Mouse (Mus musculus): Measurements from ENCODE around the gene Mrpl47. TPM values are rescaled to one million over a fixed set of nuclear protein-coding genes. Genes with fewer than 3 reads are reported as not detected.
"Not testable (repeated sequence)": the region's sequence is repeated elsewhere in the genome, so short reads cannot be mapped to it uniquely, and the experiment has no call there.

Mrpl47 gene
- polyA plus RNA-seq, 1 experiment from 2014 or later = 35.7 TPM

DNA sequence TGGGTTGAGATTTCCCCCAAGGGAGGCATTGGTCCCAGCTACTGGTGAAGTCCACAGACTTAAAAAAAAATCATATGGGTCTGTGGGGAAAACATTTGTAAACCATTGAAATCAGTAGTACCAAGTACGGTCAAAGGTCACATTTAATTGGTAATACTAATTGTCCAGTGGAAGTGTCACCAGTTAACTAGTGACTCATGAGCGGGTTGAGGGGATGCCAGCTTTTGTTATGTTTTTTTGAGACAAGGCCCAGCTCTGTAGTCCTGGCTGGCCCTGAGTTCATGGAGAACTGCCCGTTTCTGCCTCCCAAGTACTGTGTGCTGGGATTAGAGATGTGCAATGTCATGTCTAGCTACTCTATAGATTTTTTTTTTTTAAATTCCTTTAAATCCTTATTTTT, 23.7 kb downstream of the Mrpl47 start:
- 91% methylated on average over 3 of the region's 3 CpGs for WGBS
- no peak overlapping the region for H3K27ac ChIP-seq (ENCODE audit: low read depth, low read length)
- peaks cover 10% of the 10 kb centered on the region; the same call in 1 of the 2 replicates for H3K4me1 ChIP-seq (ENCODE audit: control insufficient read depth, insufficient read depth, low read length)
- no peak overlapping the region for H3K9ac ChIP-seq (ENCODE audit: low read depth, low read length)
- no peak for ATAC-seq (ENCODE audit: low FRiP score, low TSS enrichment)
- H3K36me3 ChIP-seq (ENCODE audit: control insufficient read depth, insufficient read depth, low read length) = peaks cover 71% of the 10 kb centered on the region
- no peak overlapping the region for H3K4me3 ChIP-seq (ENCODE audit: low read length)
- H3K27me3 ChIP-seq (ENCODE audit: control insufficient read depth, insufficient read depth, low read length) = no peaks in the 10 kb centered on the region
- H3K9me3 ChIP-seq (ENCODE audit: control insufficient read depth, low read length) = no peaks in the 10 kb centered on the region
- no peak overlapping the region for H3K4me2 ChIP-seq (replicated peaks; ENCODE audit: low read depth, low read length)

DNA sequence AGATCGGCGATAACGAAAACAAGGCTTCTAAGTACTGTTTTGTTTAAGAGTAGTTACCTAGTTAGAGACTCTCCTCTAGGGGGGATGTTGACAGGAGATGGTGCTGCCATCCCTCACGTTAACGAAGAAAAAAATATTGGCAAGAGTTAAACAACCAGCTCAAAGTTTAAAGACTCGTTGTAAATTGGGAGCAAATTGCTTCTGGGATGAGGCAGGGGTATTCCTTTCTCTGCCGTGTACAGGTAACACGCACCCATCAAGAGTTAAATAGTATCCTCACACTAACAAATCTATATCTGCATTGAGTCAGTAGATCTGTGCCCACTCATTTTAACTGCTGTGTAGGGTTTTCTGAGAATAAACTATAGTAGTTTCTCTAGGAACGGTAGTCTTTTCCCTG, 28.0 kb downstream of the Mrpl47 start:
- peaks cover 29% of the 10 kb centered on the region for H3K36me3 ChIP-seq (ENCODE audit: control insufficient read depth, insufficient read depth, low read length)
- H3K27ac ChIP-seq (ENCODE audit: low read depth, low read length) = peak overlapping the region; percentile 90
- H3K9me3 ChIP-seq (ENCODE audit: control insufficient read depth, low read length) = no peaks in the 10 kb centered on the region
- ATAC-seq (ENCODE audit: low FRiP score, low TSS enrichment) = no peak
- peak overlapping the region; percentile 83 for H3K9ac ChIP-seq (ENCODE audit: low read depth, low read length)
- H3K4me3 ChIP-seq (ENCODE audit: low read length) = peak overlapping the region; percentile 85
- H3K4me2 ChIP-seq (replicated peaks; ENCODE audit: low read depth, low read length) = peak overlapping the region; percentile 69
- 7% methylated on average over 9 of the region's 9 CpGs for WGBS
- peaks cover 10% of the 10 kb centered on the region; the same call in 1 of the 2 replicates for H3K4me1 ChIP-seq (ENCODE audit: control insufficient read depth, insufficient read depth, low read length)
- no peaks in the 10 kb centered on the region for H3K27me3 ChIP-seq (ENCODE audit: control insufficient read depth, insufficient read depth, low read length)

DNA sequence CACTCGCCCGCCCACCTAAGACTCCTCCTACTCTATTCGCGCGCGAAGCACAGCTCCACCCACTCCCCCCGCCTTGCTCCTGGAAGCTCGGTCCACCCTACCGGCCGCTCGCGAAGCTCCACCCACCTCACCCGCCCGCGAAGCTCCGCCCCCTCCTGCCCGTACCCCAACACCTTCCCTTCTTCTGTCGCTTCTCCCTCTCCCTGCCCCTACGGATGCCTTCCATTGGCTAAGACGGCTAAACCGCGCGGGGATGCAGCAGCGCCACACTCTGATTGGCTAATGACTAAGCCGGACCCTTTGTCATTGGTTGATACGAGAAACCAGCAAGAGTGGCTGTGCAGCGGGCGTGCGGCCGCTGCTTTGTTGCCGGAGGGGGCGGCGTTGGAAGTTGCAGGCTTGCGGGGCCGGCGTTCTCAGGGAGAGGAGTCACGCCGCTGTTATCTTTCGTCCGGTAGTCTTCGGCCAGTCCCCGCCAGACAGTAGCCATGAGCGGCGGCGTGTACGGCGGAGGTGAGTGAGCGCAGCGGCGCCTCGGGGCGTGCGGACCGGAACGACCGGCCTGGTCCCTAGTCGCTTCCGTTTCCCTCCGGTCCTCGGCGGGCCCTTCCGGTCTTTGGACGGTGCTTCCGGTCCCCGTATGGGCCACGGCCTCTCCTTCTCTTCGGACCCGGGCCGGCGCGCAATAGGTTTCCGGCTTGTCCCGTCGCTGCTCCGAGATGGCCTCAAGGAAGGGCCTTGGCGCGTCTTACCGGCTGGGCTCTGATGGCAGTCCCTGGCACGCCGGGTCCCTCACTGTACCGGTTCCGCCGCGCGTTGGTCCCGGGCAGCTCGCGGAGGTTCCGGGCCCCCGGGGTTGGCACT, 28.8 kb downstream of the Mrpl47 start:
- peaks cover 10% of the 10 kb centered on the region; the same call in 1 of the 2 replicates for H3K4me1 ChIP-seq (ENCODE audit: control insufficient read depth, insufficient read depth, low read length)
- peaks cover 21% of the 10 kb centered on the region for H3K36me3 ChIP-seq (ENCODE audit: control insufficient read depth, insufficient read depth, low read length)
- peak overlapping the region; percentile 83 for H3K9ac ChIP-seq (ENCODE audit: low read depth, low read length)
- no peaks in the 10 kb centered on the region for H3K9me3 ChIP-seq (ENCODE audit: control insufficient read depth, low read length)
- H3K27me3 ChIP-seq (ENCODE audit: control insufficient read depth, insufficient read depth, low read length) = no peaks in the 10 kb centered on the region
- H3K27ac ChIP-seq (ENCODE audit: low read depth, low read length) = peak overlapping the region; percentile 90
- peak; percentile 100 for ATAC-seq (ENCODE audit: low FRiP score, low TSS enrichment)
- WGBS = under 1% methylated on average over 82 of the region's 90 CpGs
- H3K4me2 ChIP-seq (replicated peaks; ENCODE audit: low read depth, low read length) = peak overlapping the region; percentile 69
- H3K4me3 ChIP-seq (ENCODE audit: low read length) = peak overlapping the region; percentile 85

DNA sequence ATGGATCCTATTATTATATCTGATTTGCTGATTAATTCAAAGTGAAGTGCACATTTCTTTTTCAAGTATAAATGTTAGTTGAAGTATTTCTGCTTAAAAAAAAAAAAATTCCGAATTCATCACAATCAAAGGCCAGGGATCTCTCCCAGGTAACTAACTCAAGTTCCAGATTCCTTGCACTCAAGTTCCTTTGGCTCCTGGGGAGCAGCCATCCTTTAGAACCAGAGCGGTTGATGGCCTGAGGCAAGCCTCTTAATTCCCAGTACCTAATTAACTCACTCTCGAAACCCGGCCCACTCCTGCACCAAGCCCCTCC, 29.4 kb downstream of the Mrpl47 start:
- Histone ChIP-seq H3K4me2 (replicated peaks; ENCODE audit: low read depth, low read length) (peak overlapping the region; percentile 40), H3K9me3 (ENCODE audit: control insufficient read depth, low read length) (no peaks in the 10 kb centered on the region), H3K27me3 (ENCODE audit: control insufficient read depth, insufficient read depth, low read length) (no peaks in the 10 kb centered on the region), H3K27ac (ENCODE audit: low read depth, low read length) (no peak overlapping the region), H3K4me1 (ENCODE audit: control insufficient read depth, insufficient read depth, low read length) (peaks cover 10% of the 10 kb centered on the region; the same call in 1 of the 2 replicates), H3K36me3 (ENCODE audit: control insufficient read depth, insufficient read depth, low read length) (peaks cover 15% of the 10 kb centered on the region), H3K4me3 (ENCODE audit: low read length) (peak overlapping the region; percentile 85), H3K9ac (ENCODE audit: low read depth, low read length) (no peak overlapping the region)
- ATAC-seq (ENCODE audit: low FRiP score, low TSS enrichment) = no peak
- 4% methylated on average over 4 of the region's 4 CpGs for WGBS

DNA sequence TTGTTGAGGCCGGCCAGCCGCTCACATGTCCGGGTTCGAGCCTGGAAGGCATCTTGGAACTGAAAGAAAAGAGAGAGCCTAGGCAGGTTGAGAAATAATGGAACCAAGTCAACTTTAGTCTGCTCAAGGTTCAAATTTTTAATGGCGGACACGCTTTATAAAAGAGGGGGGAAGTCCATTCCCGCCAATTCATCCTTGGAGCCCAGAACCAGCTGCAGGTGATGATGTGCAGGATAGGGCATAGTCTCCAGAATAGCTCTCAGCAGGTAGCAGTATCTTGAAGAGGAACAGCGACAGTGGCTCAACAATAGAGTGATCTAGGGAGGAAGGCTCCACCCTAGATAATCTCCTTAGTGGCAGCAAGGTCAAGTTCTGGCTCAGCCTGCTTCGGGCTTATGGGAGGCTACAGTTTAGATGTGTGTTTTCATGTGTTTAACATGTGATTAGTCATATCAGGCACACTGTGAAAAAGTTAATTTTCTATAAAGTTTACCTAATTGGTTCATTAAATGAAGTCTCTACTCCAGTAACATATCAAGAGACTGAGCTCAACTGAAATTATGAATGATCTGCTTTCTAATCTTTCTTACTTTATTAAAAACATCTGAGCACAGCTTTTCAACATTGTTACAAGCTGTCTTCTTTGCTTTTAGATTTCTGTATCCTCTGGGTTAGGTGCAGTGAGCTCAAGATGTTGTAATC, 31.6 kb downstream of the Mrpl47 start, which contains the start of gene Actl6a:
Gene Actl6a, plus strand, starts transcription at position 652 of the 702 bp plus-strand sequence.
- H3K9me3 ChIP-seq (ENCODE audit: control insufficient read depth, low read length); ATAC-seq (ENCODE audit: low FRiP score, low TSS enrichment); H3K4me2 ChIP-seq (replicated peaks; ENCODE audit: low read depth, low read length); H3K27ac ChIP-seq (ENCODE audit: low read depth, low read length); H3K4me3 ChIP-seq (ENCODE audit: low read length); H3K36me3 ChIP-seq (ENCODE audit: control insufficient read depth, insufficient read depth, low read length); H3K27me3 ChIP-seq (ENCODE audit: control insufficient read depth, insufficient read depth, low read length); H3K9ac ChIP-seq (ENCODE audit: low read depth, low read length): not testable (repeated sequence)
- H3K4me1 ChIP-seq (ENCODE audit: control insufficient read depth, insufficient read depth, low read length) = peaks cover 10% of the 10 kb centered on the region; the same call in 1 of the 2 replicates
- 82% methylated on average over 9 of the region's 9 CpGs for whole genome bisulfite sequencing

DNA sequence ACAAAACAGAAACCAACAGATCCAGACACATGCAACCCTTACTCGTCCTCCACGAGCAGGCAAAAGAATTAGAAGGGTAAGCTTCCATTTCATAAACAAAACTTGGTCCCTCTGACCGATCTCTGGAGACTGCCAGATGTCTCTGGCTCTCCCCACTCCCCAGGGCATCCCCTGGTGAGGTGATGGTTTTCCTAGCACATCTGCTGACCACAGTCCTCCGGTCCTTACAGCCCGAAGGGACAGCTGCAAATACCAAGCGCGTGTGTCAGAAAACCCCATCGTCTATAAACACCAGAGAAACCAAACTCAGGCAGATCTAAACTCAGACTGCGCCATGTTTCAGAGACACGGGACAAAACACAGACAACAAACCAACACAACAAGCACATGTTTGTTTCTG, 32.8 kb downstream of the Mrpl47 start:
- not testable (repeated sequence) for H3K4me2 ChIP-seq (replicated peaks; ENCODE audit: low read depth, low read length); H3K4me3 ChIP-seq (ENCODE audit: low read length); H3K36me3 ChIP-seq (ENCODE audit: control insufficient read depth, insufficient read depth, low read length); H3K27ac ChIP-seq (ENCODE audit: low read depth, low read length); H3K27me3 ChIP-seq (ENCODE audit: control insufficient read depth, insufficient read depth, low read length); ATAC-seq (ENCODE audit: low FRiP score, low TSS enrichment); H3K9me3 ChIP-seq (ENCODE audit: control insufficient read depth, low read length); H3K4me1 ChIP-seq (ENCODE audit: control insufficient read depth, insufficient read depth, low read length); H3K9ac ChIP-seq (ENCODE audit: low read depth, low read length)
- WGBS = 94% methylated on average over 10 of the region's 10 CpGs

DNA sequence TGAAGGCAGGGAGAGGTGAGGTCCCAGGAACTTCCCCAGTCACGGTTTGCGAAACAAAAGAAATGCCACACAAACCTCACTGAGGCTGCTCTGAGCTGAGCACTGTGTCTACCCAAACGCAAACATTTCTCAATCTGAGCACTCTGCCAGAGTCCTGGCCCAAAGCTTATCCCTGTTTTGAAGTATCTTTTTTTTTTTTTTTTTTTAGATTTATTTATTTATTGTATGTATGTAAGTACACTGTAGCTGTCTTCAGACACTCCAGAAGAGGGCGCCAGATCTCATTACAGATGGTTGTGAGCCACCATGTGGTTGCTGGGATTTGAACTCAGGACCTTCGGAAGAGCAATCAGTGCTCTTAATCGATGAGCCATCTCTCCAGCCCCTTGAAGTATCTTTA, 33.4 kb downstream of the Mrpl47 start:
- 87% methylated on average over 6 of the region's 6 CpGs for WGBS
- not testable (repeated sequence) for H3K9ac ChIP-seq (ENCODE audit: low read depth, low read length); ATAC-seq (ENCODE audit: low FRiP score, low TSS enrichment)

DNA sequence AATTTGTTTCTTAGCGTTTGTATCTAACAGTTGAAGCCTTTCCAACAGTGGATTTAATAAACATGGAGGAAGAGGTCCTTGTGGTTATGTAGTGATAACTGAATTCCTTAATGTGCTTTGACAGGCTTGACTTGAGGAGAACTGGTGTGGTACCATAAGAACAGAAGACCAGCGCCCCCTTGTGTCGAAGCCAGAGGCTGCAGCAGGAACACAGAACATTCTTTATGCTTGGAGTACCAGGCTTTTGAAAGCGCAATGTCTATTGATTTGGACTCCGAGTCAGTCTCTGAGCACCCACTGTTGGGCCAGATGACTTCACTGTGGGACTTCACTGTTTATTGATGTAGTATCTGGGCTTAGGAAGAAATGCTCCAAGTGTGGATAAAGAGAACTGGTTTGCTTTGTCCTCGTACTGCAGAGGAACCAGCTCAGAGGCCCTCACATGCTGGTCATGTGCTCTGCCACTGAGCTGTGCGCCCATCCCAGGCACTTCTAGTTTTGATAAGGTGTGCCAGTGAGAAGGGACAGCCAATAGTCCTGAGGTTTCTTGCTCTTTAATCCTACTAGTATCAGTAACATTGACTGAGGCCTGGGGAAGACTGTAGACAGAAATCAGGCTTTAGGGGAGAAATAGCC, 39.1 kb downstream of the Mrpl47 start:
- H3K27ac ChIP-seq (ENCODE audit: low read depth, low read length) = no peak overlapping the region
- H3K9ac ChIP-seq (ENCODE audit: low read depth, low read length) = no peak overlapping the region
- H3K36me3 ChIP-seq (ENCODE audit: control insufficient read depth, insufficient read depth, low read length) = no peaks in the 10 kb centered on the region
- H3K4me1 ChIP-seq (ENCODE audit: control insufficient read depth, insufficient read depth, low read length) = no peaks in the 10 kb centered on the region
- 43% methylated on average over 7 of the region's 7 CpGs for WGBS
- H3K4me3 ChIP-seq (ENCODE audit: low read length) = no peak overlapping the region
- no peaks in the 10 kb centered on the region for H3K9me3 ChIP-seq (ENCODE audit: control insufficient read depth, low read length)
- peak; percentile 64; the same call in 1 of the 2 replicates for ATAC-seq (ENCODE audit: low FRiP score, low TSS enrichment)
- no peak overlapping the region for H3K4me2 ChIP-seq (replicated peaks; ENCODE audit: low read depth, low read length)
- no peaks in the 10 kb centered on the region for H3K27me3 ChIP-seq (ENCODE audit: control insufficient read depth, insufficient read depth, low read length)

More for the DNA sequence above, 33.4 kb downstream of the Mrpl47 start:
- not testable (repeated sequence) for H3K9me3 ChIP-seq (ENCODE audit: control insufficient read depth, low read length); H3K27me3 ChIP-seq (ENCODE audit: control insufficient read depth, insufficient read depth, low read length); H3K4me3 ChIP-seq (ENCODE audit: low read length); H3K4me1 ChIP-seq (ENCODE audit: control insufficient read depth, insufficient read depth, low read length); H3K36me3 ChIP-seq (ENCODE audit: control insufficient read depth, insufficient read depth, low read length); H3K27ac ChIP-seq (ENCODE audit: low read depth, low read length); H3K4me2 ChIP-seq (replicated peaks; ENCODE audit: low read depth, low read length)
